Mouse (Mus musculus): ENCODE measurements around the gene N4bp3. TPM values are rescaled to one million over a fixed set of nuclear protein-coding genes. Genes with fewer than 3 reads are reported as not detected.

The N4bp3 gene
- polyA plus RNA-seq, 1 experiment: 5.3 TPM

GRCm38 (mm10) chr11:51646245-51646644, 4.4 kb downstream of the N4bp3 start:
- Histone ChIP-seq H3ac (ENCODE audit: control insufficient read depth, insufficient read length, low read depth) (no peak overlapping the region), H3K27me3 (ENCODE audit: control insufficient read depth, insufficient read depth, insufficient read length) (no peaks in the 10 kb centered on the region), H3K79me2 (ENCODE audit: control insufficient read depth, insufficient read depth) (no peaks in the 10 kb centered on the region), H3K4me3 (ENCODE audit: insufficient read depth, poor library complexity, severe bottlenecking) (no peak overlapping the region), H3K36me3 (ENCODE audit: control insufficient read depth, insufficient read depth) (peaks cover 5% of the 10 kb centered on the region), H3K79me3 (ENCODE audit: low read depth) (no peaks in the 10 kb centered on the region)
- no peak for TF ChIP-seq USF1 (IDR thresholded peaks at IDR 0.05; ENCODE audit: low read depth)

- Histone ChIP-seq H3K36me3 (ENCODE audit: control insufficient read depth, insufficient read depth) (peaks cover 5% of the 10 kb centered on the region), H3ac (ENCODE audit: control insufficient read depth, insufficient read length, low read depth) (no peak overlapping the region)
- TF ChIP-seq MYOD1 (IDR thresholded peaks at IDR 0.05; ENCODE audit: control insufficient read depth, insufficient read length, low read depth): no peak
- TF ChIP-seq CTCF (IDR thresholded peaks at IDR 0.05; ENCODE audit: control insufficient read depth, insufficient read depth, insufficient read length): no peak
- TF ChIP-seq FOSL1 (IDR thresholded peaks at IDR 0.05; ENCODE audit: insufficient read depth, low read length, poor library complexity, severe bottlenecking): no peak
- no peak for TF ChIP-seq MAX (IDR thresholded peaks at IDR 0.05)
- no peak for TF ChIP-seq CEBPB (IDR thresholded peaks at IDR 0.05; ENCODE audit: low read depth)
- TF ChIP-seq USF1 (IDR thresholded peaks at IDR 0.05; ENCODE audit: low read depth): no peak
- TF ChIP-seq MYOG (IDR thresholded peaks at IDR 0.05; ENCODE audit: control insufficient read depth, extremely low read depth, insufficient read length): no peak
Observed at GRCm38 (mm10) chr11:51645293-51645692, 5.3 kb downstream of the N4bp3 start.

GRCm38 (mm10) chr11:51644217-51644616, 6.4 kb downstream of the N4bp3 start:
- peaks cover 5% of the 10 kb centered on the region for H3K36me3 ChIP-seq (ENCODE audit: control insufficient read depth, insufficient read depth)
- H3ac ChIP-seq (ENCODE audit: control insufficient read depth, insufficient read length, low read depth): no peak overlapping the region
- H3K4me3 ChIP-seq (ENCODE audit: insufficient read depth, poor library complexity, severe bottlenecking): no peak overlapping the region
- H3K79me2 ChIP-seq (ENCODE audit: control insufficient read depth, insufficient read depth): no peaks in the 10 kb centered on the region
- H3K27me3 ChIP-seq (ENCODE audit: control insufficient read depth, insufficient read depth, insufficient read length): no peaks in the 10 kb centered on the region
- H3K79me3 ChIP-seq (ENCODE audit: low read depth): no peaks in the 10 kb centered on the region
- TF ChIP-seq FOSL1 (IDR thresholded peaks at IDR 0.05; ENCODE audit: insufficient read depth, low read length, poor library complexity, severe bottlenecking) (no peak), MYOD1 (IDR thresholded peaks at IDR 0.05; ENCODE audit: control insufficient read depth, insufficient read length, low read depth) (no peak), MAX (IDR thresholded peaks at IDR 0.05) (no peak), CTCF (IDR thresholded peaks at IDR 0.05; ENCODE audit: control insufficient read depth, insufficient read depth, insufficient read length) (no peak), USF1 (IDR thresholded peaks at IDR 0.05; ENCODE audit: low read depth) (no peak), MYOG (IDR thresholded peaks at IDR 0.05; ENCODE audit: control insufficient read depth, extremely low read depth, insufficient read length) (no peak), CEBPB (IDR thresholded peaks at IDR 0.05; ENCODE audit: low read depth) (no peak)

More at GRCm38 (mm10) chr11:51645293-51645692, 5.3 kb downstream of the N4bp3 start:
- no peak overlapping the region for H3K4me3 ChIP-seq (ENCODE audit: insufficient read depth, poor library complexity, severe bottlenecking)
- H3K79me2 ChIP-seq (ENCODE audit: control insufficient read depth, insufficient read depth): no peaks in the 10 kb centered on the region
- no peaks in the 10 kb centered on the region for H3K79me3 ChIP-seq (ENCODE audit: low read depth)
- no peaks in the 10 kb centered on the region for H3K27me3 ChIP-seq (ENCODE audit: control insufficient read depth, insufficient read depth, insufficient read length)

GRCm38 (mm10) chr11:51643761-51644160, 6.9 kb downstream of the N4bp3 start:
- Histone ChIP-seq H3K79me2 (ENCODE audit: control insufficient read depth, insufficient read depth) (no peaks in the 10 kb centered on the region), H3K27me3 (ENCODE audit: control insufficient read depth, insufficient read depth, insufficient read length) (no peaks in the 10 kb centered on the region), H3K79me3 (ENCODE audit: low read depth) (no peaks in the 10 kb centered on the region), H3K36me3 (ENCODE audit: control insufficient read depth, insufficient read depth) (peaks cover 5% of the 10 kb centered on the region), H3K4me3 (ENCODE audit: insufficient read depth, poor library complexity, severe bottlenecking) (no peak overlapping the region), H3ac (ENCODE audit: control insufficient read depth, insufficient read length, low read depth) (no peak overlapping the region)
- TF ChIP-seq MYOD1 (IDR thresholded peaks at IDR 0.05; ENCODE audit: control insufficient read depth, insufficient read length, low read depth): no peak
- no peak for TF ChIP-seq FOSL1 (IDR thresholded peaks at IDR 0.05; ENCODE audit: insufficient read depth, low read length, poor library complexity, severe bottlenecking)
- no peak for TF ChIP-seq USF1 (IDR thresholded peaks at IDR 0.05; ENCODE audit: low read depth)

- Histone ChIP-seq H3K4me3 (ENCODE audit: insufficient read depth, poor library complexity, severe bottlenecking) (no peak overlapping the region), H3K36me3 (ENCODE audit: control insufficient read depth, insufficient read depth) (peaks cover 5% of the 10 kb centered on the region), H3ac (ENCODE audit: control insufficient read depth, insufficient read length, low read depth) (no peak overlapping the region), H3K79me3 (ENCODE audit: low read depth) (no peaks in the 10 kb centered on the region), H3K79me2 (ENCODE audit: control insufficient read depth, insufficient read depth) (no peaks in the 10 kb centered on the region), H3K27me3 (ENCODE audit: control insufficient read depth, insufficient read depth, insufficient read length) (no peaks in the 10 kb centered on the region)
- no peak for TF ChIP-seq MYOD1 (IDR thresholded peaks at IDR 0.05; ENCODE audit: control insufficient read depth, insufficient read length, low read depth)
- TF ChIP-seq CTCF (IDR thresholded peaks at IDR 0.05; ENCODE audit: control insufficient read depth, insufficient read depth, insufficient read length): no peak
- no peak for TF ChIP-seq CEBPB (IDR thresholded peaks at IDR 0.05; ENCODE audit: low read depth)
- TF ChIP-seq FOSL1 (IDR thresholded peaks at IDR 0.05; ENCODE audit: insufficient read depth, low read length, poor library complexity, severe bottlenecking): no peak
- TF ChIP-seq MAX (IDR thresholded peaks at IDR 0.05): no peak
- no peak for TF ChIP-seq MYOG (IDR thresholded peaks at IDR 0.05; ENCODE audit: control insufficient read depth, extremely low read depth, insufficient read length)
- no peak for TF ChIP-seq USF1 (IDR thresholded peaks at IDR 0.05; ENCODE audit: low read depth)
Observed at GRCm38 (mm10) chr11:51643202-51643601, 7.4 kb downstream of the N4bp3 start.

GRCm38 (mm10) chr11:51640748-51641147, 9.9 kb downstream of the N4bp3 start:
- Histone ChIP-seq H3K79me2 (ENCODE audit: control insufficient read depth, insufficient read depth) (no peaks in the 10 kb centered on the region), H3K36me3 (ENCODE audit: control insufficient read depth, insufficient read depth) (peaks cover 5% of the 10 kb centered on the region), H3K27me3 (ENCODE audit: control insufficient read depth, insufficient read depth, insufficient read length) (no peaks in the 10 kb centered on the region), H3K4me3 (ENCODE audit: insufficient read depth, poor library complexity, severe bottlenecking) (no peak overlapping the region), H3K79me3 (ENCODE audit: low read depth) (no peaks in the 10 kb centered on the region), H3ac (ENCODE audit: control insufficient read depth, insufficient read length, low read depth) (no peak overlapping the region)
- no peak for TF ChIP-seq CEBPB (IDR thresholded peaks at IDR 0.05; ENCODE audit: low read depth)
- no peak for TF ChIP-seq CTCF (IDR thresholded peaks at IDR 0.05; ENCODE audit: control insufficient read depth, insufficient read depth, insufficient read length)
- TF ChIP-seq MYOG (IDR thresholded peaks at IDR 0.05; ENCODE audit: control insufficient read depth, extremely low read depth, insufficient read length): no peak
- TF ChIP-seq MAX (IDR thresholded peaks at IDR 0.05): no peak

All from C2C12 (cell line).